Mouse (Mus musculus) heart, embryonic 14.5 days (tissue): ENCODE results near the gene Fabp2. TPM values are rescaled to one million over a fixed set of nuclear protein-coding genes. Genes with fewer than 3 reads are reported as not detected.

Experiments
- ATAC-seq: fragments of 200-750 bp; cut with Nextera tagmentation; 2 replicates; pipeline ENCODE4 v1.8.0; 2017; ENCODE audit warnings: low read depth, moderate TSS enrichment; ENCODE audit not compliant: insufficient number of reproducible peaks, insufficient read depth, low FRiP score
- H3K27ac ChIP-seq, 2 experiments: fragments of 200-500 bp in 1 of 2; fragments of 300-500 bp in 1 of 2; sonication (generic) in 1 of 2; replicated peaks in 1 of 2; 2 replicates each; pipeline ENCODE4 v1.5.1; 2012 to 2014; ENCODE audit warnings: low read depth in 2 of 2, low read length in 2 of 2, control low read depth in 1 of 2, mild to moderate bottlenecking in 1 of 2, mixed read lengths in 1 of 2; ENCODE audit not compliant: control insufficient read depth in 1 of 2, insufficient read depth in 1 of 2
- H3K27me3 ChIP-seq: fragments of 300-500 bp; sonication (generic); 2 replicates; pipeline ENCODE4 v1.6.1; 2014; ENCODE audit warnings: mild to moderate bottlenecking, low read length, control low read depth; ENCODE audit not compliant: control insufficient read depth, insufficient read depth
- H3K36me3 ChIP-seq: fragments of 300-500 bp; sonication (generic); 2 replicates; pipeline ENCODE4 v1.6.1; 2014; ENCODE audit warnings: mild to moderate bottlenecking, control low read depth, low read length, mixed read lengths; ENCODE audit not compliant: control insufficient read depth, insufficient read depth
- H3K4me1 ChIP-seq, 2 experiments: fragments of 200-500 bp in 1 of 2; fragments of 300-500 bp in 1 of 2; sonication (generic) in 1 of 2; 2 replicates each; pipeline ENCODE4 v1.6.1; 2012 to 2014; ENCODE audit warnings: low read length in 2 of 2, control low read depth in 1 of 2, mixed read lengths in 1 of 2; ENCODE audit not compliant: control insufficient read depth in 2 of 2, insufficient read depth in 2 of 2
- H3K4me2 ChIP-seq: fragments of 300-500 bp; sonication (generic); 2 replicates; pipeline ENCODE4 v1.6.1; 2014; ENCODE audit warnings: mild to moderate bottlenecking, low read length
- H3K4me3 ChIP-seq, 2 experiments: fragments of 200-500 bp in 1 of 2; fragments of 300-500 bp in 1 of 2; sonication (generic) in 1 of 2; 2 replicates each; pipeline ENCODE4 v1.5.1; 2012 to 2014; ENCODE audit warnings: low read length in 2 of 2, mild to moderate bottlenecking in 2 of 2, control low read depth in 1 of 2, low read depth in 1 of 2, moderate library complexity in 1 of 2; ENCODE audit not compliant: control insufficient read depth in 1 of 2, insufficient read depth in 1 of 2
- H3K9ac ChIP-seq: fragments of 300-500 bp; sonication (generic); 2 replicates; pipeline ENCODE4 v1.6.1; 2014; ENCODE audit warnings: mild to moderate bottlenecking, low read length
- H3K9me3 ChIP-seq: fragments of 300-500 bp; sonication (generic); 2 replicates; pipeline ENCODE4 v1.6.1; 2016; ENCODE audit warnings: low read length, control low read depth; ENCODE audit not compliant: control insufficient read depth
- WGBS: fragments of 180-500 bp; shearing (Covaris S2); extraction: QIAGEN DNeasy Blood & Tissue Kit; methylation state at CpG from one replicate; pipeline ENCODE4 v1.1.7; 2014; 5-methylcytosine and 5-hydroxymethylcytosine counted together
- polyA plus RNA-seq: library from polyadenylated mRNA; unstranded; fragments of >200 nt; fragmentation: Nextera tagmentation; extraction: Ambion mirVana; gene quantifications from 2 replicates; pipeline ENCODE4 v1.2.1, GENCODE M21; 2014

The Fabp2 gene
- polyA plus RNA-seq, 1 experiment from 2014 or later, result not detected

DNA sequence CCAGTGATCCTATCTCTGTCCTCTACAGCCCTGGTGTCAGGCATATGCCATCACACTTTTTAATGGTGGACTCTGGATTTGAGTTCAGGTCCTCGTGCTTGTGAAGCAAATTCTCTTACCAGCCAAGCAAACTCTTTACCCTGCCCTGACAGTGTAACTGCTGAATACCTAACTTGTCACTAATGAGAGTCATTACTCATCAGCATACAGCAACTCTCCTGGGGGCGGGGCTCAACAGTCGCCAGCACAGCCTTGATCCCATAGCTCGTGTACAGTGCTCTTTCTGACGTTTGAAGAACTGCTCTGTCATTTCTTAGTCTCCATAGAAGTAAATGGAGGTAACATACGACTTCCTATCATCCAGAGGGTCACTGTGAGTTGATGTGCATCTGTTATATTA, 3.4 kb downstream of the Fabp2 start:
- 62% methylated on average over 6 of the region's 6 CpGs for WGBS
- H3K27ac ChIP-seq, result no peak overlapping the region
- no peak overlapping the region for H3K9ac ChIP-seq
- no peaks in the 10 kb centered on the region for H3K27me3 ChIP-seq
- H3K4me2 ChIP-seq, result no peak overlapping the region
- H3K36me3 ChIP-seq, result no peaks in the 10 kb centered on the region
- no peak for ATAC-seq
- no peaks in the 10 kb centered on the region for H3K9me3 ChIP-seq
- H3K4me3 ChIP-seq, result no peak overlapping the region
- no peaks in the 10 kb centered on the region for H3K4me1 ChIP-seq

DNA sequence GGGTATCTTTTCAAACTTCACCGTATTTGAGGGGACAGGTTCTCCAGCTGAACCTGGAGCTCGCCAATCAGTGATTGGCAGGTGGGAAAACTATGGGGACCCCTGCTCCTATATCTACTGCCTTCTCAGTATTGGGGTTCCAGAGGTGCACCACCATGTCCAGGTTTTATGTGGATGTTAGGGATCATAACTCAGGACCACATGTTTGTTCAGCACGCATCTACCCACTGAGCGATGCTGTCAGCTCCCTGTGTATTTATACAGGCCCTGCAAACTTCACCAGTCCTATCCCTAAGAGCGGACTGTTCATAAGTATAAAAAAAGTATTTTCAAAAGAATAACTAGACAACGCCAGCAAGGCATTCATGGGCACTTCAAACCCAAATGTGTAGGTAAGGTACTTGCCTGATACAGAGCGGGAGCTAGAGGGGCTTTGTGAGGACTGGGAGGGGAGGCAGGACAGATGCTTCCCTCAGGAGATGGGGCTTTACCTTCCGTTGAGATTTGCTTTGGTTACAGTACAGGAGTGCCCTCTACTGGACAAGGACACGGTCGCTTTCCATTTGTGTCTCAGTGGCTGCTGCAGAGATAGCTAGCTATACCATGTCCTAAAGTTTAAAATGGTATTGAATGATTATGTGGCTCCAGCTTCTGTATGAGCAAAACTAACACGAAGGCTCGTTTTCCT, 9.0 kb downstream of the Fabp2 start:
- no peak for ATAC-seq
- no peak overlapping the region for H3K9ac ChIP-seq

GRCm38 (mm10) chr3:122907841-122908240, 13.0 kb downstream of the Fabp2 start:
- WGBS, result 86% methylated on average over 2 of the region's 2 CpGs
- Histone ChIP-seq H3K9me3 (no peaks in the 10 kb centered on the region), H3K9ac (no peak overlapping the region), H3K4me2 (no peak overlapping the region), H3K27ac (no peak overlapping the region), H3K4me3 (no peak overlapping the region), H3K36me3 (no peaks in the 10 kb centered on the region), H3K27me3 (no peaks in the 10 kb centered on the region), H3K4me1 (no peaks in the 10 kb centered on the region)
- no peak for ATAC-seq

More for the DNA sequence above, 9.0 kb downstream of the Fabp2 start:
- no peaks in the 10 kb centered on the region for H3K27me3 ChIP-seq
- no peak overlapping the region for H3K27ac ChIP-seq
- H3K4me2 ChIP-seq, result no peak overlapping the region
- 40% methylated on average over 12 of the region's 12 CpGs for WGBS
- H3K4me1 ChIP-seq, result no peaks in the 10 kb centered on the region
- no peaks in the 10 kb centered on the region for H3K36me3 ChIP-seq
- no peaks in the 10 kb centered on the region for H3K9me3 ChIP-seq
- H3K4me3 ChIP-seq, result no peak overlapping the region

- H3K27me3 ChIP-seq, result no peaks in the 10 kb centered on the region
- no peaks in the 10 kb centered on the region for H3K4me1 ChIP-seq
- H3K4me3 ChIP-seq, result no peak overlapping the region
- H3K27ac ChIP-seq, result no peak overlapping the region
- WGBS, result 75% methylated on average over 5 of the region's 5 CpGs
- no peaks in the 10 kb centered on the region for H3K9me3 ChIP-seq
- no peak overlapping the region for H3K4me2 ChIP-seq
- no peak for ATAC-seq
- H3K9ac ChIP-seq, result no peak overlapping the region
- no peaks in the 10 kb centered on the region for H3K36me3 ChIP-seq
Observed at GRCm38 (mm10) chr3:122915493-122915892, 20.6 kb downstream of the Fabp2 start.

DNA sequence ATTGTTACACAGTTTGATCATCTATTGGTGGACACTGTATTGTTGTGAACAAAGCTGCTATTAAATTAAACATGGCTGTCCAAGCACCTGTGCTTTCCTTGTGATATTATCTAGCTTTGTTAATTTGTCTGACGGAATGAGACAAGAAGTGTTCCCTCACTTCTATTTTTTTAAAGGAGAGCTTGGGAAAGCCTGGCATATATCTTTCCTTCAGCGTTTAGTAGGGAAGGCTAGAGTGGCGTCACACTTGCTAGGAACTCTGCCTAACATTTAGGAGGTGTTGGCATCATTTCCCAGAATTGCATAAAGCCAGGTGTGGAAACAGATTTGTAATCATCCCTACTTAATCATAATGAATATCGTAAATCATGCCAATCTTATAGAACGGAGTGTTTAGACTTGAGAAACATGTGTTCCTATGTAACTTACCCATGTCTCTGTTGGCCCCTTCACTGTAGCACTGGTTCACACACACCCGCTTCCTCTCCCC, 21.4 kb downstream of the Fabp2 start:
- Histone ChIP-seq H3K27me3 (no peaks in the 10 kb centered on the region), H3K4me3 (no peak overlapping the region), H3K27ac (no peak overlapping the region), H3K4me1 (0 out of 4 replicates have a peak, but pooled peaks cover 0 to 2% of the 10 kb centered on the region in 2 experiments), H3K9me3 (no peaks in the 10 kb centered on the region), H3K4me2 (no peak overlapping the region), H3K9ac (no peak overlapping the region), H3K36me3 (no peaks in the 10 kb centered on the region)
- no peak for ATAC-seq
- WGBS, result 69% methylated on average over 6 of the region's 6 CpGs

- Histone ChIP-seq H3K27me3 (no peaks in the 10 kb centered on the region), H3K4me1 (peaks cover 0 to 7% of the 10 kb centered on the region in 2 experiments; a peak in 3 of 4 replicates), H3K4me2 (no peak overlapping the region), H3K9me3 (no peaks in the 10 kb centered on the region), H3K9ac (no peak overlapping the region), H3K4me3 (no peak overlapping the region), H3K27ac (no peak overlapping the region), H3K36me3 (no peaks in the 10 kb centered on the region)
- WGBS, result 73% methylated on average over 2 of the region's 2 CpGs
- ATAC-seq, result no peak
Observed at GRCm38 (mm10) chr3:122918672-122919071, 23.8 kb downstream of the Fabp2 start.

GRCm38 (mm10) chr3:122919260-122919659, 24.4 kb downstream of the Fabp2 start, which contains the start of gene Gm10959:
Gene Gm10959 (minus strand): TSS chr3:122919360.
- 84% methylated on average over 8 of the region's 8 CpGs for WGBS
- ATAC-seq, result no peak
- no peak within 1 kb of the TSS for H3K9ac ChIP-seq
- no peaks in the 10 kb centered on the region for H3K9me3 ChIP-seq
- no peaks in the 10 kb centered on the region for H3K36me3 ChIP-seq
- H3K27ac ChIP-seq, result no peak within 1 kb of the TSS
- H3K4me1 ChIP-seq, result peaks cover 0 to 7% of the 10 kb centered on the region in 2 experiments; a peak in 3 of 4 replicates
- no peak within 1 kb of the TSS for H3K4me2 ChIP-seq
- H3K27me3 ChIP-seq, result no peaks in the 10 kb centered on the region
- H3K4me3 ChIP-seq, result no peak within 1 kb of the TSS
